Mouse (Mus musculus) neural tube, embryonic 13.5 days (tissue): ENCODE results near the gene Sufu. TPM values are rescaled to one million over a fixed set of nuclear protein-coding genes. Genes with fewer than 3 reads are reported as not detected.
A peak's percentile ranks its signal among the peaks of the same experiment; 100 is the strongest.

Experiments
- ATAC-seq: fragments of 200-750 bp; cut with Nextera tagmentation; 2 replicates; pipeline ENCODE4 v1.8.0; 2017; ENCODE audit warnings: low read depth, mild to moderate bottlenecking, moderate TSS enrichment, moderate library complexity
- H3K27ac ChIP-seq: fragments of 300-500 bp; sonication (generic); replicated peaks from 2 replicates; pipeline ENCODE4 v1.5.1; 2015; ENCODE audit warnings: moderate library complexity, mild to moderate bottlenecking, inconsistent platforms
- H3K27me3 ChIP-seq: fragments of 300-500 bp; sonication (generic); 2 replicates; pipeline ENCODE4 v1.6.1; 2015; ENCODE audit warnings: mild to moderate bottlenecking, inconsistent platforms
- H3K36me3 ChIP-seq: fragments of 300-500 bp; sonication (generic); 2 replicates; pipeline ENCODE4 v1.6.1; 2015; ENCODE audit warnings: mild to moderate bottlenecking, inconsistent platforms
- H3K4me1 ChIP-seq: fragments of 300-500 bp; sonication (generic); replicated peaks from 2 replicates; pipeline ENCODE4 v1.6.1; 2015; ENCODE audit warnings: inconsistent platforms
- H3K4me2 ChIP-seq: fragments of 300-500 bp; sonication (generic); 2 replicates; pipeline ENCODE4 v1.6.1; 2015; ENCODE audit warnings: inconsistent platforms, mild to moderate bottlenecking, moderate library complexity
- H3K4me3 ChIP-seq: fragments of 300-500 bp; sonication (generic); 2 replicates; pipeline ENCODE4 v1.5.1; 2015; ENCODE audit warnings: mild to moderate bottlenecking, inconsistent platforms
- H3K9ac ChIP-seq: fragments of 300-500 bp; sonication (generic); 2 replicates; pipeline ENCODE4 v1.6.1; 2015; ENCODE audit warnings: moderate library complexity, mild to moderate bottlenecking, inconsistent platforms
- H3K9me3 ChIP-seq: fragments of 300-500 bp; sonication (generic); 2 replicates; pipeline ENCODE4 v1.6.1; 2016; ENCODE audit warnings: inconsistent platforms
- WGBS: fragments of 180-500 bp; shearing (Covaris S2); methylation state at CpG from one replicate; pipeline ENCODE4 v1.1.7; 2015; 5-methylcytosine and 5-hydroxymethylcytosine counted together
- polyA plus RNA-seq: library from polyadenylated mRNA; unstranded; fragments of >200 nt; fragmentation: Nextera tagmentation; extraction: Ambion mirVana; gene quantifications from 2 replicates; pipeline ENCODE4 v1.2.1, GENCODE M21; 2015

Gene Sufu
- polyA plus RNA-seq, 1 experiment from 2014 or later = 24.8 TPM

- H3K9ac ChIP-seq = no peak overlapping the region
- H3K36me3 ChIP-seq = peaks cover 72% of the 10 kb centered on the region
- H3K4me1 ChIP-seq = peaks cover 50% of the 10 kb centered on the region
- no peaks in the 10 kb centered on the region for H3K9me3 ChIP-seq
- H3K27me3 ChIP-seq = no peaks in the 10 kb centered on the region
- no peak for ATAC-seq
- H3K4me2 ChIP-seq = no peak overlapping the region
- H3K27ac ChIP-seq = no peak overlapping the region
- H3K4me3 ChIP-seq = no peak overlapping the region
- WGBS = 85% methylated on average over 12 of the region's 12 CpGs
These were observed 117.7 kb downstream of the Sufu start for GRCm38 (mm10) chr19:46514387-46514786.

GRCm38 (mm10) chr19:46515287-46515821 lies 118.7 kb downstream of the Sufu start:
- 92% methylated on average over 24 of the region's 24 CpGs for WGBS

GRCm38 (mm10) chr19:46516667-46517528 lies 120.2 kb downstream of the Sufu start:
- H3K4me3 ChIP-seq = no peak overlapping the region
- peaks cover 34% of the 10 kb centered on the region for H3K4me1 ChIP-seq
- no peaks in the 10 kb centered on the region for H3K27me3 ChIP-seq
- H3K36me3 ChIP-seq = peaks cover 48% of the 10 kb centered on the region
- peak overlapping the region; percentile 69 for H3K27ac ChIP-seq
- ATAC-seq = no peak
- H3K4me2 ChIP-seq = no peak overlapping the region
- WGBS = 67% methylated on average over 3 of the region's 3 CpGs
- no peak overlapping the region for H3K9ac ChIP-seq
- H3K9me3 ChIP-seq = no peaks in the 10 kb centered on the region

More at GRCm38 (mm10) chr19:46515287-46515821, 118.7 kb downstream of the Sufu start:
- no peaks in the 10 kb centered on the region for H3K27me3 ChIP-seq
- H3K36me3 ChIP-seq = peaks cover 63% of the 10 kb centered on the region
- H3K9ac ChIP-seq = no peak overlapping the region
- H3K4me2 ChIP-seq = no peak overlapping the region
- H3K9me3 ChIP-seq = no peaks in the 10 kb centered on the region
- ATAC-seq = no peak
- no peak overlapping the region for H3K4me3 ChIP-seq
- peaks cover 41% of the 10 kb centered on the region for H3K4me1 ChIP-seq
- no peak overlapping the region for H3K27ac ChIP-seq

- no peaks in the 10 kb centered on the region for H3K9me3 ChIP-seq
- no peak overlapping the region for H3K4me3 ChIP-seq
- H3K27me3 ChIP-seq = no peaks in the 10 kb centered on the region
- H3K36me3 ChIP-seq = peaks cover 40% of the 10 kb centered on the region
- peak overlapping the region; percentile 63 for H3K9ac ChIP-seq
- peak; percentile 57 for ATAC-seq
- peaks cover 42% of the 10 kb centered on the region for H3K4me1 ChIP-seq
- H3K27ac ChIP-seq = peak overlapping the region; percentile 69
- peak overlapping the region; percentile 47 for H3K4me2 ChIP-seq
- WGBS = 35% methylated on average over 10 of the region's 14 CpGs
These were observed 121.0 kb downstream of the Sufu start for GRCm38 (mm10) chr19:46517529-46518351.

GRCm38 (mm10) chr19:46518352-46518787 lies 121.7 kb downstream of the Sufu start:
- Histone ChIP-seq H3K27ac (peak overlapping the region; percentile 69), H3K4me3 (peak overlapping the region; percentile 11; the same call in 1 of the 2 replicates), H3K4me2 (peak overlapping the region; percentile 47), H3K9ac (peak overlapping the region; percentile 63), H3K4me1 (peaks cover 49% of the 10 kb centered on the region), H3K36me3 (peaks cover 33% of the 10 kb centered on the region), H3K27me3 (no peaks in the 10 kb centered on the region), H3K9me3 (no peaks in the 10 kb centered on the region)
- peak; percentile 60 for ATAC-seq
- WGBS = 0% methylated on average over 12 of the region's 13 CpGs

- peak overlapping the region; percentile 63 for H3K9ac ChIP-seq
- H3K4me3 ChIP-seq = no peak overlapping the region
- peak overlapping the region; percentile 69 for H3K27ac ChIP-seq
- H3K27me3 ChIP-seq = no peaks in the 10 kb centered on the region
- peak overlapping the region; percentile 47 for H3K4me2 ChIP-seq
- WGBS = 16% methylated on average over 5 of the region's 5 CpGs
- peaks cover 27% of the 10 kb centered on the region for H3K36me3 ChIP-seq
- peaks cover 55% of the 10 kb centered on the region for H3K4me1 ChIP-seq
- H3K9me3 ChIP-seq = no peaks in the 10 kb centered on the region
- no peak for ATAC-seq
These were observed 122.3 kb downstream of the Sufu start for GRCm38 (mm10) chr19:46518828-46519621.

GRCm38 (mm10) chr19:46521698-46522097 lies 125.0 kb downstream of the Sufu start:
- Histone ChIP-seq H3K9ac (no peak overlapping the region), H3K9me3 (no peaks in the 10 kb centered on the region), H3K27me3 (no peaks in the 10 kb centered on the region), H3K27ac (no peak overlapping the region), H3K36me3 (peaks cover under 1% of the 10 kb centered on the region), H3K4me3 (no peak overlapping the region), H3K4me1 (peaks cover 78% of the 10 kb centered on the region), H3K4me2 (no peak overlapping the region)
- ATAC-seq = no peak

GRCm38 (mm10) chr19:46522433-46523044 lies 125.8 kb downstream of the Sufu start:
- peak overlapping the region; percentile 89 for H3K27ac ChIP-seq
- no peak for ATAC-seq
- peaks cover 78% of the 10 kb centered on the region for H3K4me1 ChIP-seq
- no peaks in the 10 kb centered on the region for H3K36me3 ChIP-seq
- no peaks in the 10 kb centered on the region for H3K27me3 ChIP-seq
- H3K4me2 ChIP-seq = no peak overlapping the region
- H3K9me3 ChIP-seq = no peaks in the 10 kb centered on the region
- H3K4me3 ChIP-seq = no peak overlapping the region
- H3K9ac ChIP-seq = no peak overlapping the region
- WGBS = 30% methylated on average over 15 of the region's 15 CpGs

GRCm38 (mm10) chr19:46523131-46523479 lies 126.4 kb downstream of the Sufu start:
- Histone ChIP-seq H3K4me1 (peaks cover 78% of the 10 kb centered on the region), H3K9me3 (no peaks in the 10 kb centered on the region), H3K4me2 (peak overlapping the region; percentile 54), H3K9ac (peak overlapping the region; percentile 49), H3K27me3 (no peaks in the 10 kb centered on the region), H3K4me3 (no peak overlapping the region), H3K27ac (peak overlapping the region; percentile 89), H3K36me3 (no peaks in the 10 kb centered on the region)
- no peak for ATAC-seq

- ATAC-seq = peak; percentile 87
- Histone ChIP-seq H3K9me3 (no peaks in the 10 kb centered on the region), H3K4me2 (peak overlapping the region; percentile 54), H3K4me1 (peaks cover 78% of the 10 kb centered on the region), H3K27ac (peak overlapping the region; percentile 89), H3K4me3 (peak overlapping the region; percentile 19), H3K27me3 (no peaks in the 10 kb centered on the region), H3K9ac (peak overlapping the region; percentile 49), H3K36me3 (no peaks in the 10 kb centered on the region)
- WGBS = 3% methylated on average over 20 of the region's 20 CpGs
These were observed 126.9 kb downstream of the Sufu start for GRCm38 (mm10) chr19:46523480-46524151.

- peak overlapping the region; percentile 19 for H3K4me3 ChIP-seq
- H3K9ac ChIP-seq = peak overlapping the region; percentile 49
These were observed 127.5 kb downstream of the Sufu start for GRCm38 (mm10) chr19:46524152-46524544.

More at GRCm38 (mm10) chr19:46524152-46524544, 127.5 kb downstream of the Sufu start:
- Histone ChIP-seq H3K4me2 (peak overlapping the region; percentile 54), H3K4me1 (peaks cover 78% of the 10 kb centered on the region), H3K27ac (peak overlapping the region; percentile 89), H3K36me3 (no peaks in the 10 kb centered on the region), H3K9me3 (no peaks in the 10 kb centered on the region), H3K27me3 (no peaks in the 10 kb centered on the region)
- 9% methylated on average over 6 of the region's 6 CpGs for WGBS
- ATAC-seq = no peak
